Mouse (Mus musculus): ENCODE measurements around the gene Mfsd1. TPM values are rescaled to one million over a fixed set of nuclear protein-coding genes. Genes with fewer than 3 reads are reported as not detected.

The Mfsd1 gene
- 14.5 and 15.7 TPM in 2 replicates for polyA plus RNA-seq (2012; rRNA removed)

DNA sequence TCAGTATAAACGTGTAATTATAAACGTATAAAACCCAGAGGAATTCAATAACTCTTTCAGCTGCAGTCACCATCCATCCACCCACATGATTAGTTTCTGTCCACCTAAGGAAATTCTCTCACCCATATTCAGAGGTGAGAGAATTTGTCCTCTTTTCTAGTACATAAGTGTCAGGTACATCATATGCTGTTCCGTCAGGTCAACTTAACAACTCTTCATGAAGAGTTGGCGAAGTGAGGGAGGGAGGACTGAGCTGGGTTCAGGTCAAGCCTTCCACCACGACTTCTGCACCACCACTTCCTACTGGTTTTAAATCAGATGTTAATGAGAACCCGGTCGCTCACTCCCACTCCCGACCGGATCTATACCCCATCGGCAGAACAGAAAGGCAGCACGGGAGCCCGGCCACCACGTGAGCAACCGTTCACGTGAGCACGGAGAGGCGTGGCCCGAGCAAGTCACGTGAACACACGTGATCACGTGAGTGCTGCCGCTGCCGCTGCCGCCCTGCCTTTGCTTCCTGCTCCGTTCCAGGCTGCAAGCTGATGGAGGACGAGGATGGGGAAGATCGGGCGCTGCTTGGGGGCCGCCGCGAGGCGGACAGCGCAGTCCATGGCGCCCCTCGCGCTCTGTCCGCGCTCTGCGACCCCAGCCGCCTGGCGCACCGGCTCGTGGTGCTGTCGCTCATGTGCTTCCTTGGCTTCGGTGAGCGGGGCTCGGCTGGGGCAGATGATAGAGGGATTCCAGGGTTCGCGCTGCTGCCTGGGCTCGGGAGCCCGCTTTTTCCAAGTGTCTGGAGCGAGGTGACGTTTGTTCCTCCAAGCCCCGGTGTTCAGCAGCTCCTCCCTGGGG is at the start of gene Mfsd1:
Gene Mfsd1 (plus strand): TSS at position 469 of the 852 bp plus-strand sequence.

Other genes starting within 250 kb of the Mfsd1 start
- 0.56 and 0.61 TPM in 2 replicates for gene Mlf1, start 208.6 kb upstream of the Mfsd1 start, polyA plus RNA-seq (2012; rRNA removed)
- not detected in 2 replicates for gene Gm17402, start 207.6 kb upstream of the Mfsd1 start, polyA plus RNA-seq (2012; rRNA removed)
- gene Gfm1, start 152.6 kb upstream of the Mfsd1 start, polyA plus RNA-seq (2012; rRNA removed): 17.0 and 20.0 TPM in 2 replicates
- gene Lxn, start 118.8 kb upstream of the Mfsd1 start, polyA plus RNA-seq (2012; rRNA removed): 4.6 and 5.6 TPM in 2 replicates
- gene Rarres1, start 67.2 kb upstream of the Mfsd1 start, polyA plus RNA-seq (2012; rRNA removed): 3.8 and 4.6 TPM in 2 replicates

Measured in liver, embryonic 18 days (tissue).